Mouse (Mus musculus) CH12.LX (cell line): ENCODE results near the gene Pick1.

Source experiments
- CTCF ChIP-seq, 2 experiments: IDR thresholded peaks in 1 of 2; conservative IDR thresholded peaks in 1 of 2; 2 replicates each; pipeline ENCODE4 v1.5.1; 2011 to 2012; ENCODE audit warnings: low read depth in 2 of 2, low read length in 2 of 2, improper control_type of control experiment in 1 of 2, inconsistent platforms in 1 of 2, mild to moderate bottlenecking in 1 of 2, moderate library complexity in 1 of 2
- E2F4 ChIP-seq: IDR thresholded peaks from 2 replicates; pipeline ENCODE4 v1.6.1; 2011; ENCODE audit warnings: low read depth, low read length, improper control_type of control experiment; ENCODE audit not compliant: insufficient replicate concordance
- MAFK ChIP-seq: IDR thresholded peaks from 2 replicates; pipeline ENCODE4 v1.6.1; 2011; ENCODE audit warnings: low read length, improper control_type of control experiment; ENCODE audit not compliant: insufficient replicate concordance
- TCF12 ChIP-seq: IDR thresholded peaks from 2 replicates; pipeline ENCODE4 v1.6.1; 2014; ENCODE audit warnings: low read depth, mild to moderate bottlenecking, inconsistent platforms, low read length, improper control_type of control experiment

- TF ChIP-seq E2F4 (no peak), CTCF (conservative IDR thresholded peaks at IDR 0.05 in 1 of 2, IDR thresholded peaks at IDR 0.05 in 1 of 2; ENCODE audit: low read depth in 2 of 2, low read length in 2 of 2) (no peak), MAFK (no peak), TCF12 (no peak)
Measured at GRCm38 (mm10) chr15:79187819-79188218, 41.2 kb upstream of the Pick1 start.
